Mouse (Mus musculus): ENCODE measurements at regions not wholly inside any gene's neighbourhood (a gene's known extent, or its start where the extent isn't known, plus 50 kb on each side); places are given as distances from the start of the nearest gene placed in this dataset.
"Not testable (repeated sequence)": the region's sequence is repeated elsewhere in the genome, so short reads cannot be mapped to it uniquely, and the experiment has no call there.

- H3K4me1 ChIP-seq (ENCODE audit: control insufficient read depth, low read depth, low read length); H3K4me2 ChIP-seq (ENCODE audit: low read depth, low read length); H3K9ac ChIP-seq (ENCODE audit: low read depth, low read length); H3K27me3 ChIP-seq (ENCODE audit: control insufficient read depth, insufficient read depth, low read depth, low read length); H3K27ac ChIP-seq (ENCODE audit: low read length); H3K4me3 ChIP-seq (ENCODE audit: low read depth, low read length); H3K36me3 ChIP-seq (ENCODE audit: control insufficient read depth, insufficient read depth); H3K9me3 ChIP-seq (replicated peaks; ENCODE audit: control insufficient read depth, low read length); ATAC-seq (ENCODE audit: low read depth): not testable (repeated sequence)
- WGBS (ENCODE audit: insufficient replicate concordance): 64% methylated on average over 5 of the region's 5 CpGs
Measured at GRCm38 (mm10) chr15:93005186-93005585, 269.8 kb downstream of the Gxylt1 start.

DNA sequence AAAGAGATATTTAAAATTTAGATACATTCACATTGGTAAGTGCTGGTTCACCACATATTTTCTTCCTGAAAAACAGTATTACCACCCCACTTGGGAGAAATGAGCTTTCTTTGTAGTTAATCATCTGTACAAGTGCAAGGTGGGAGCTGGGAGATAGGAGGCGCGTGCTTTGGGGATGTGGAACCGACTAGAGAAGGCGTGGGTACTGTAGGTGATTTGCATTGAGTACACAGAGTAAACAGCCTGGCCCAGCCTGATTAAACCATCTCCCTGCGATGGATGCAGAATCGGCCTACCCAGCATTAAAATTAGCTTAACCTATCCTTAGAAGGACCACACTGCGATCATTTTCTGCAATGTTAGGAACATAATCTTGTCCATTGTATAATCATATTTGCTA is 270.4 kb downstream of the Gxylt1 start:
- Histone ChIP-seq H3K9ac (ENCODE audit: low read depth, low read length) (no peak overlapping the region), H3K4me1 (ENCODE audit: control insufficient read depth, low read depth, low read length) (peaks cover 5% of the 10 kb centered on the region), H3K4me2 (ENCODE audit: low read depth, low read length) (no peak overlapping the region), H3K27me3 (ENCODE audit: control insufficient read depth, insufficient read depth, low read depth, low read length) (no peaks in the 10 kb centered on the region), H3K27ac (ENCODE audit: low read length) (no peak overlapping the region), H3K36me3 (ENCODE audit: control insufficient read depth, insufficient read depth) (no peaks in the 10 kb centered on the region), H3K9me3 (replicated peaks; ENCODE audit: control insufficient read depth, low read length) (no peaks in the 10 kb centered on the region), H3K4me3 (ENCODE audit: low read depth, low read length) (no peak overlapping the region)
- ATAC-seq (ENCODE audit: low read depth): peak; percentile 43; the same call in 1 of the 2 replicates
- 35% methylated on average over 7 of the region's 7 CpGs for WGBS (ENCODE audit: insufficient replicate concordance)

DNA sequence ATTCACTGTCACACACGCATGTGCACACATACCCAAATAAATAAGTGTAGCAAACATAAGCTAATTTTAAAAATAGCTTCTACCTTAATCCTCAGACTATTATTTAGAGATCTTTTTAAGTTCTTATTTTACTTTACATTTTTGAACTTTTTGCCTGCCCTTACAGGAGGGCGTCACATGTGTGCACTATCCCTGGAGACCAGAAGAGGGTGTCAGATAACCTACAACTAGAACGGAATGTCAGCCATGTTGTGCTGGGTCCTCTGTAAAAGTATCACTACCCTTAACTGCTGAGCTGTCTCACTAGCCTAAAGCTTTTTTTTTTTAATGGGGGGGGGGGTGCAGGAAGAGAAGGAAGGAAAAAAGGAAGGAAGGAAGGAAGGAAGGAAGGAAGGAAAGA is 271.7 kb downstream of the Gxylt1 start:
- Histone ChIP-seq H3K9me3 (replicated peaks; ENCODE audit: control insufficient read depth, low read length) (no peaks in the 10 kb centered on the region), H3K4me2 (ENCODE audit: low read depth, low read length) (no peak overlapping the region), H3K36me3 (ENCODE audit: control insufficient read depth, insufficient read depth) (no peaks in the 10 kb centered on the region), H3K27ac (ENCODE audit: low read length) (no peak overlapping the region), H3K27me3 (ENCODE audit: control insufficient read depth, insufficient read depth, low read depth, low read length) (no peaks in the 10 kb centered on the region), H3K9ac (ENCODE audit: low read depth, low read length) (no peak overlapping the region), H3K4me1 (ENCODE audit: control insufficient read depth, low read depth, low read length) (peaks cover 5% of the 10 kb centered on the region), H3K4me3 (ENCODE audit: low read depth, low read length) (no peak overlapping the region)
- ATAC-seq (ENCODE audit: low read depth): no peak
- WGBS (ENCODE audit: insufficient replicate concordance): 58% methylated on average over 3 of the region's 3 CpGs

DNA sequence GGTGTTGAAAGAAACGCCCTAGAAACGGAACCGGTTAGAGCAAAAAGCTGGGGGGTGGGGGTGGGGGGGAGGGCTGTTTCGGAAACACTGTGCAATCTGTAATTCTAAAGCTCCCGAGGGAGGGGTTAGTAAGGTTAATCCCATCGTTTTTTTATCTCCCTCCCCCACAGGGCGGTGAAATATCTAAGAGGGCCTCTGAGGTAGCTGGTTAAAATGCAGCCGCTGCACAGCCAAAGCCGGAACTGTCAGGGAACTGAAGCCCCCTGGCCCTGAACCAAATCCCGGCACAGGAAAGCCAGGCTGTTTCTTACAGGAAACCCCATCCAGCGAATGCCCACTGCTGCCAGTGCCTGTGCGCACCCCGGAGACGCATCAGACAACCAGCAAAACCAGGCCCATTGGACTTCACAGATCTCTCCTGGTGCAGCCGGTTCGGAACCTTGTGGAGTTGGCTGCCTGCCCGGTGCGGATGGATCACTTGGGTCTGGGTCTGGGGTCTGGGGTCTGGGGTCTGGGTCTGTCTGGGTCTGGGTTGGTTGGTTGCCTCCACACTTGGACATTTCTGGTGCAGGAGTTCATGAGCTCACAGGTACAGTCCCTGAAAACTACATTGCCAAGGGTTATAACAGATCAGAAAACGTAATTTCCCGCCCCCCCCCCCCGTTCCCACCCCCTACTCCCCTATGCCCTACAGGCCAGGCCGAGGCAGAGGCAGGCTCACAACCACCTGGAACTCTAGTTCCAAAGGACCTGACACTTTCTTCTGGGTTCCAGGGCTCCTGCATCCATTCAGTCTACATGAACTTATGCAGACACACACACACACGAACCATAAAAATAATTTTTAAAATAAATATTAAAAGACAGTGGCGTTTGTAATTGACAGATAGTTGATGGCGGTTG is 272.7 kb downstream of the Gxylt1 start:
- no peak overlapping the region for H3K27ac ChIP-seq (ENCODE audit: low read length)
- H3K4me3 ChIP-seq (ENCODE audit: low read depth, low read length): peak overlapping the region; percentile 24
- H3K36me3 ChIP-seq (ENCODE audit: control insufficient read depth, insufficient read depth): no peaks in the 10 kb centered on the region
- H3K9me3 ChIP-seq (replicated peaks; ENCODE audit: control insufficient read depth, low read length): no peaks in the 10 kb centered on the region
- WGBS (ENCODE audit: insufficient replicate concordance): 11% methylated on average over 25 of the region's 25 CpGs
- ATAC-seq (ENCODE audit: low read depth): 0 out of 2 replicates have a peak, but pooled peaks have one; percentile 9
- H3K9ac ChIP-seq (ENCODE audit: low read depth, low read length): no peak overlapping the region
- H3K4me2 ChIP-seq (ENCODE audit: low read depth, low read length): peak overlapping the region; percentile 41
- H3K27me3 ChIP-seq (ENCODE audit: control insufficient read depth, insufficient read depth, low read depth, low read length): no peaks in the 10 kb centered on the region
- H3K4me1 ChIP-seq (ENCODE audit: control insufficient read depth, low read depth, low read length): peaks cover 5% of the 10 kb centered on the region

DNA sequence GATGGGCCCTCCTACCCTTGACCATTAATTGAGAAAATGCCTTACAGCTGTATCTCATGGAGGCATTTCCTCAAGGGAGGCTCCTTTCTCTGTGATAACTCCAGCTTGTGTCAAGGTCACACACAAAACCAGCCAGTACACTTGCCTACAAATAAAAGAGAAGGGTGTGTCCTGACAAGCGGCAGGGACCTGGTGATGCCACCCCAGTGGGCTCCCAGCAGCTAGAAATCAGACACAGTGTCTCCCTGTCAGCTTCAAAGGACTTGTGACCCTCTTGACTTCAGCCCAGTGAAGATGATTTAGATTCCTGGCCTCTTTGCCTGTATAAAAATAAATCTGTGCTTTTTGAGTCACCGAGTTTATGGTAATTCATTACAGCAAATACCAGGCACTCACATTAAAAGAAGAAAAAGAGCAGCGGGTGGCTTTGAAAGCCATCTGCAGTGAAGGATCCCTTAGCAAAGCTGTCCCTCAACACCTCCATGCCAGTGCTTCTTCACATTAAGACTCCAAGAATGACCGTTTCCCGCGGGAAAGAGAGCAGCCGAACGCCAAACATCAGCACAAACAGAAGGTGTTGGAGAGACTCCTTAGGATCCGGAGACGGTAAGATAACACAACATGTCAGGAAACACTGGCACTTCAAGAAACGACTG is 273.5 kb downstream of the Gxylt1 start:
- Histone ChIP-seq H3K9me3 (replicated peaks; ENCODE audit: control insufficient read depth, low read length) (no peaks in the 10 kb centered on the region), H3K27me3 (ENCODE audit: control insufficient read depth, insufficient read depth, low read depth, low read length) (no peaks in the 10 kb centered on the region), H3K4me1 (ENCODE audit: control insufficient read depth, low read depth, low read length) (peaks cover 5% of the 10 kb centered on the region), H3K36me3 (ENCODE audit: control insufficient read depth, insufficient read depth) (no peaks in the 10 kb centered on the region), H3K9ac (ENCODE audit: low read depth, low read length) (no peak overlapping the region), H3K27ac (ENCODE audit: low read length) (no peak overlapping the region), H3K4me3 (ENCODE audit: low read depth, low read length) (peak overlapping the region; percentile 4), H3K4me2 (ENCODE audit: low read depth, low read length) (peak overlapping the region; percentile 41)
- WGBS (ENCODE audit: insufficient replicate concordance): 3% methylated on average over 11 of the region's 11 CpGs
- 0 out of 2 replicates have a peak, but pooled peaks have one; percentile 21 for ATAC-seq (ENCODE audit: low read depth)

GRCm38 (mm10) chr15:93000121-93000520 is 274.9 kb downstream of the Gxylt1 start:
- H3K4me3 ChIP-seq (ENCODE audit: low read depth, low read length): no peak overlapping the region
- 71% methylated on average over 12 of the region's 12 CpGs for WGBS (ENCODE audit: insufficient replicate concordance)
- H3K36me3 ChIP-seq (ENCODE audit: control insufficient read depth, insufficient read depth): no peaks in the 10 kb centered on the region
- H3K4me1 ChIP-seq (ENCODE audit: control insufficient read depth, low read depth, low read length): no peaks in the 10 kb centered on the region; the same call in none of the 2 replicates
- H3K4me2 ChIP-seq (ENCODE audit: low read depth, low read length): no peak overlapping the region
- no peaks in the 10 kb centered on the region for H3K9me3 ChIP-seq (replicated peaks; ENCODE audit: control insufficient read depth, low read length)
- no peaks in the 10 kb centered on the region for H3K27me3 ChIP-seq (ENCODE audit: control insufficient read depth, insufficient read depth, low read depth, low read length)
- ATAC-seq (ENCODE audit: low read depth): no peak
- no peak overlapping the region for H3K27ac ChIP-seq (ENCODE audit: low read length)
- H3K9ac ChIP-seq (ENCODE audit: low read depth, low read length): no peak overlapping the region

DNA sequence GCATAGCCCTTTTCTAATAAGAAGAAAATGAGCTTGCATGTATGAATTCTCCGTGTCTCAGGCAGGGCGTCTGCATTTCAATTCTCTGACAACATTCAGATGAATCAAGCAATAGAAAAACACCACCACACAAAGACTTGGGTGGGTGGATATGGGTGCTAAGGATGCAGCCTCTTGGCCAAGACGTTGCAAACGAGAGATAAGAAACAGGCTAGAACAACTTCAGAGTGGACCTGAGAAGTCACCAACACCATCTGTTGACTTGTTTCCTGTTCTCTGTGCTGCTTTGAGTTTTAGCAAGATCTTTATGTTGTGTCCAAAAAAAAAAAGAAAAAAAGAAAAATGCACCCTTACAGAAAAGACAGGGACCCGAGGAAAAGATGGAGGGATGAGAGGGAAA is 277.0 kb downstream of the Gxylt1 start:
- Histone ChIP-seq H3K27ac (ENCODE audit: low read length) (no peak overlapping the region), H3K36me3 (ENCODE audit: control insufficient read depth, insufficient read depth) (no peaks in the 10 kb centered on the region), H3K4me3 (ENCODE audit: low read depth, low read length) (no peak overlapping the region), H3K4me2 (ENCODE audit: low read depth, low read length) (no peak overlapping the region), H3K27me3 (ENCODE audit: control insufficient read depth, insufficient read depth, low read depth, low read length) (no peaks in the 10 kb centered on the region), H3K9me3 (replicated peaks; ENCODE audit: control insufficient read depth, low read length) (no peaks in the 10 kb centered on the region), H3K4me1 (ENCODE audit: control insufficient read depth, low read depth, low read length) (no peaks in the 10 kb centered on the region; the same call in none of the 2 replicates), H3K9ac (ENCODE audit: low read depth, low read length) (no peak overlapping the region)
- no peak for ATAC-seq (ENCODE audit: low read depth)
- WGBS (ENCODE audit: insufficient replicate concordance): 22% methylated on average over 5 of the region's 5 CpGs

DNA sequence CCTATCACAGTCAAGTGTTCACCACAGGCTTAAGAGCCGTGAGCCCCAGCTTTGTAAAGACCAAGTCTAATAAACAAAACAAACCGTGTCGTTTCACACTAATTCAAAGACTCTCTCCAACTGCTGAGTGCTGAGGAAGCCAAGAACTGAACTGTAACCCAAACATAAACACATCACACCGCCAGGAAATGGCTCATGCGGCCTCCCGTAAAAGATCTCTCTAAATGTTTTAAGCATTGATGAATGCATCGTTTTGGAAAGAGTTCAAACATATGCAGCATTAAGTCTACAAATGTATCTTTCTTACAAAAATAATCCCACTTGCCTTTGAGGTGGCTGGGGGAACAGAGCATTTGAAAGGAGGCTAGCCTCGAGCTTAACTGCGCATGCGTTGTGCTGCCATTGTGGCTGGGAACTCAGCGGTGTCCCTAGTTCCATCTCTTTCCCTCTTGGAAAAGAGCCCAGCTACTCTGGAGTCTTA is 280.7 kb downstream of the Gxylt1 start:
- H3K27ac ChIP-seq (ENCODE audit: low read length): no peak overlapping the region

More for the DNA sequence above, 280.7 kb downstream of the Gxylt1 start:
- no peaks in the 10 kb centered on the region for H3K9me3 ChIP-seq (replicated peaks; ENCODE audit: control insufficient read depth, low read length)
- no peak overlapping the region for H3K9ac ChIP-seq (ENCODE audit: low read depth, low read length)
- WGBS (ENCODE audit: insufficient replicate concordance): 64% methylated on average over 11 of the region's 11 CpGs
- H3K4me2 ChIP-seq (ENCODE audit: low read depth, low read length): no peak overlapping the region
- no peak overlapping the region for H3K4me3 ChIP-seq (ENCODE audit: low read depth, low read length)
- no peaks in the 10 kb centered on the region for H3K36me3 ChIP-seq (ENCODE audit: control insufficient read depth, insufficient read depth)
- no peak for ATAC-seq (ENCODE audit: low read depth)
- H3K4me1 ChIP-seq (ENCODE audit: control insufficient read depth, low read depth, low read length): no peaks in the 10 kb centered on the region
- H3K27me3 ChIP-seq (ENCODE audit: control insufficient read depth, insufficient read depth, low read depth, low read length): no peaks in the 10 kb centered on the region
